Mouse (Mus musculus) liver, postnatal 0 days (tissue): Measurements from ENCODE around the gene Nr0b2. TPM values are rescaled to one million over a fixed set of nuclear protein-coding genes. Genes with fewer than 3 reads are reported as not detected.

Experiments used
- ATAC-seq: fragments of 200-750 bp; cut with Nextera tagmentation; 2 replicates; pipeline ENCODE4 v1.8.0; 2017; ENCODE audit warnings: mild to moderate bottlenecking, moderate library complexity
- DNase-seq: peaks from one replicate; pipeline ENCODE4 v3.0.0-alpha.2; 2016
- H3K27ac ChIP-seq: fragments of 300-500 bp; sonication (generic); 2 replicates; pipeline ENCODE4 v1.5.1; 2014; ENCODE audit warnings: antibody characterized with exemption, moderate library complexity, mild to moderate bottlenecking, low read depth
- H3K27me3 ChIP-seq: fragments of 300-500 bp; sonication (generic); 2 replicates; pipeline ENCODE4 v1.6.1; 2014; ENCODE audit warnings: low read length, control low read depth, mixed read lengths; ENCODE audit not compliant: insufficient read depth
- H3K36me3 ChIP-seq: fragments of 300-500 bp; sonication (generic); replicated peaks from 2 replicates; pipeline ENCODE4 v1.6.1; 2014; ENCODE audit warnings: mild to moderate bottlenecking, control low read depth, low read length, moderate library complexity, mixed read lengths; ENCODE audit not compliant: insufficient read depth
- H3K4me1 ChIP-seq: fragments of 300-500 bp; sonication (generic); 2 replicates; pipeline ENCODE4 v1.6.1; 2014; ENCODE audit warnings: antibody characterized with exemption, mild to moderate bottlenecking, control low read depth; ENCODE audit not compliant: insufficient read depth
- H3K4me2 ChIP-seq: fragments of 300-500 bp; sonication (generic); 2 replicates; pipeline ENCODE4 v1.6.1; 2014; ENCODE audit warnings: low read depth, mild to moderate bottlenecking, low read length, moderate library complexity, mixed read lengths
- H3K4me3 ChIP-seq: fragments of 300-500 bp; sonication (generic); 2 replicates; pipeline ENCODE4 v1.5.1; 2014; ENCODE audit warnings: low read depth, low read length
- H3K9ac ChIP-seq: fragments of 300-500 bp; sonication (generic); replicated peaks from 2 replicates; pipeline ENCODE4 v1.6.1; 2014; ENCODE audit warnings: mild to moderate bottlenecking, moderate library complexity
- H3K9me3 ChIP-seq: fragments of 300-500 bp; sonication (generic); 2 replicates; pipeline ENCODE4 v1.6.1; 2016; ENCODE audit warnings: mild to moderate bottlenecking, control low read depth, low read length, mixed read lengths
- CTCF ChIP-seq: sonication (generic); IDR thresholded peaks from 2 replicates; pipeline ENCODE4 v1.5.1; 2016; ENCODE audit warnings: antibody characterized with exemption, low read depth
- EP300 ChIP-seq: IDR thresholded peaks from 2 replicates; pipeline ENCODE4 v1.6.1; 2016; ENCODE audit warnings: antibody characterized with exemption, low read depth, mild to moderate bottlenecking
- WGBS: fragments of 180-500 bp; shearing (Covaris S2); extraction: QIAGEN DNeasy Blood & Tissue Kit; methylation state at CpG from one replicate; pipeline ENCODE4 v1.1.7; 2014; ENCODE audit not compliant: insufficient replicate concordance; 5-methylcytosine and 5-hydroxymethylcytosine counted together
- polyA plus RNA-seq: library from polyadenylated mRNA; unstranded; fragments of >200 nt; fragmentation: Nextera tagmentation; extraction: Ambion mirVana; gene quantifications from 2 replicates; pipeline ENCODE4 v1.2.1, GENCODE M21; 2015

Nr0b2 gene
- polyA plus RNA-seq, 1 experiment from 2014 or later: 32.7 TPM

DNA sequence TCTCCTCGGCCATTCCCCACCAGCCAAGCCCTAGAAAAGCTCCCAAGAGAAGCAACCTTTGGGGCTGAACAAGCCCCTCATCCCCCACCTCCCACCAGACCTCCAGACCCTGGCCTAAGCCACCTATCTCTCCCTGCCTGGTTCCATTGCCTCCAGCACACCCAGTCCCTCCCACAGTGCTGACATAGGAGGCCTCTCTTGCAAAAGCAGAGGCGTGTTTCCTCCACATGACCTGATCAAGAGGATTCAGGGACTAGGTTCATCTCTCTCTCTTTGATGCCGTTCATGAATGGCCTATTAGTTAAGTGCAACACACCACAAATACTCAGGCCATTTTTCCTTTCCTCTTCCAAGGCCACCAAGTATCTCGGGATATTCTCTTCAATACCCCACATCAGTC lies 6.7 kb downstream of the Nr0b2 start:
- Histone ChIP-seq H3K27me3 (no peaks in the 10 kb centered on the region), H3K4me2 (0 out of 2 replicates have a peak overlapping the region, but pooled peaks have one; percentile 22), H3K4me1 (peaks cover 6% of the 10 kb centered on the region), H3K4me3 (no peak overlapping the region), H3K36me3 (no peaks in the 10 kb centered on the region), H3K27ac (peak overlapping the region; percentile 87), H3K9ac (no peak overlapping the region), H3K9me3 (no peaks in the 10 kb centered on the region)
- DNase-seq: peak; percentile 64
- peak; percentile 17 for ATAC-seq
- 68% methylated on average over 4 of the region's 4 CpGs for WGBS
- TF ChIP-seq CTCF (no peak), EP300 (no peak)

DNA sequence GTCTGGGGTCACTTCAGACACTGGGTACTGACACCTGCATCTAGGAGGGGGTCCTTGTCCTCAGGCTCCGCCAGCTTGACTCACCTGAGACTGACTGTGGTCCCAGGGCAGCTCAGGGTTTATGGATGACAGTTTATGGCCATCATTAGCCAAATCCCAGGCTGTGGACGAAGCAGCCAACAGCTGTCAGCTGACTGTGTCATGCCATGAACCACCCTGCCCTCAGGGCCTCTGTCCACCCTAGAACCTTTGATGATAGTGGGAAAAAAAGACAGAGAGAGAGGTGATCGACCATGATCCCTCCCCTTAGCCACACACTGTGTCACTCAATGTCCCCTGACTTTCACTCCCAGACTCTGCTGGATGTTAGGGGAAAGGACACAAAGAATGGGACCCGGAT lies 8.4 kb downstream of the Nr0b2 start:
- Histone ChIP-seq H3K4me3 (no peak overlapping the region), H3K4me2 (no peak overlapping the region), H3K4me1 (no peaks in the 10 kb centered on the region), H3K27me3 (no peaks in the 10 kb centered on the region), H3K36me3 (no peaks in the 10 kb centered on the region), H3K9ac (no peak overlapping the region), H3K9me3 (no peaks in the 10 kb centered on the region), H3K27ac (no peak overlapping the region)
- WGBS: 68% methylated on average over 4 of the region's 4 CpGs
- DNase-seq (no peak), ATAC-seq (no peak)
- TF ChIP-seq EP300 (no peak), CTCF (no peak)

DNA sequence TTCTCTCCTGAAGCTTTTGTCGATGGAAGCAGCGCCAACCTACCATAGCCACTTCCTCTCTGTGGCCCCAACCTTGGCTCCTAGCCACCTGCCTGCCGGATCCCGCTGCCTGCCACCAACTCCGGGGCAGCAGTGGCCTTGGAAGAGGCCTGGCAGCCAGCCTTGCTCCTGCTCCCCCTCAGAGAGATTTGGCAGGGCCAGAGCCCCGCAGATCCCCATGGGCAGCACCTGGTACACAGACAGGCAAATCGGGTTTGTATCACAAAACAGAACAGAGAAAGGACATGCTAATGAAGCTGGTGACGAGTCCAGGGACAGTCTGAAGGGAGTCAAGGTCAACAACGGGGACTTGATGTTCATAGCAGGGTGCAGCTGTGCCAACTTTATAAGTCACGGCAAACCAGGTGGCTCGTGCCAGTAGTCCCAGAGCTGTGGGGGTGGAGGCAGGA lies 10.0 kb downstream of the Nr0b2 start:
- 57% methylated on average over 11 of the region's 11 CpGs for WGBS
- no peak overlapping the region for H3K4me2 ChIP-seq
- no peaks in the 10 kb centered on the region for H3K27me3 ChIP-seq
- H3K4me1 ChIP-seq: no peaks in the 10 kb centered on the region
- TF ChIP-seq EP300 (peak; percentile 69; the same call in 1 of the 2 replicates), CTCF (no peak)
- DNase-seq (peak; percentile 71), ATAC-seq (peak; percentile 87)
- no peak overlapping the region for H3K4me3 ChIP-seq
- H3K27ac ChIP-seq: peak overlapping the region; percentile 85
- H3K36me3 ChIP-seq: no peaks in the 10 kb centered on the region
- H3K9ac ChIP-seq: no peak overlapping the region; the same call in 1 of the 2 replicates
- no peaks in the 10 kb centered on the region for H3K9me3 ChIP-seq

DNA sequence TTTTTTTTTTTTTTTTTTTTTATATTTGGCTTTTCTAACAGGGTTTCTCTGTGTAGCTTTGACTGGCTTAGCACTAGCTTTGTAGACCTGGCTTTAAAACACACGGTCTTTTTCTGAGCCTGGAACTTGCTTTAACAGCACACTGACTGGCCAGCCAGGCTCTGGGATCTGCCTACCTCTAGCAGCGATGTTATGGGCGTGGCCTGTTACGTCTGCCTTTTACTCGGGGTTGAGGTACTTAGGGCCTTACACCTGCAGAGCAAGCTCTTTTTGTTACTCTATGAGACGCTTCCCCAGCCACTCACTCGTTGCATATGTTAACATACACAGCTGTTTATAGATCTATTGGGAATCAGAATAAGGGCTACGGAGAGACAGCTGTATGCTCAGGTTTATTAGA lies 14.1 kb downstream of the Nr0b2 start:
- Histone ChIP-seq H3K4me2 (no peak overlapping the region), H3K4me1 (no peaks in the 10 kb centered on the region), H3K9me3 (no peaks in the 10 kb centered on the region), H3K27ac (no peak overlapping the region), H3K4me3 (no peak overlapping the region), H3K27me3 (no peaks in the 10 kb centered on the region), H3K36me3 (no peaks in the 10 kb centered on the region), H3K9ac (no peak overlapping the region)
- DNase-seq (no peak), ATAC-seq (no peak)
- no peak for TF ChIP-seq CTCF
- TF ChIP-seq EP300: no peak
- 31% methylated on average over 8 of the region's 8 CpGs for WGBS

DNA sequence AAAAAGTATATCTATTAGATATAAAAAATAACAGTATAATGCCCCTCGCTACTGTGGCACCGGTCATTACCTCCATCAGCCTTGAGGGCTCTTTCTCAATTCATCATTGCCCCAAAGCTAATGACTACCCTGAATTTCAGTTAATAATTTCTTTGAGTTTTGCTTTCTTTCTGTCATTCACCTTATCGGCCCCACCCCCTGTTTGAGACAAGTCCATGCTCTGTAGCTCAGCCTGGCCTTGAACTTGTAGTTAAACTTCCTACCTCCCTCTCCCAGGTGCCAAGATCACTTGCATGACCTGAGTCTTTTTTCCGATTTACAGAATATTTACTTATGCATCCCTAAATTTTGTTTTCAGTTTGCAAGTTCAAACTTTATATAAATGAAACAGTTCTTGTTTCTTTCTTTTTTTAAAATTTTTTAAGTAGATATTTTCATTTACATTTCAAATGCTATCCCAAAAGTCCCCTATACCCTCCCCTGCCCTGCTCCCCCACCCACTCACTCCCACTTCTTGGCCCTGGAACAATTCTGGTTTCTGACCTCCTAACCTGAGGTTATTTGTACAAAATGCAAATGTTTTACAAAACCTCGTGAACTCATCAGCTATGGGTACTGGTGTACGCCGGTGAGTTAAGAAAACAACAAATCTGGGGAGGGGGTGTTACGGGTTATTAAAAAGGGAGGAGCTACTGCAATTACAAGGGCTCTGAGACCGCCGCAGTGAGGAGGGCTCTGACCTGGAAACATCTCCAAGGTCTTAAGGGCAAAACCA lies 16.3 kb downstream of the Nr0b2 start:
- H3K4me3 ChIP-seq: no peak overlapping the region
- no peak for TF ChIP-seq CTCF
- peak; percentile 63; the same call in 1 of the 2 replicates for TF ChIP-seq EP300
- no peaks in the 10 kb centered on the region for H3K9me3 ChIP-seq
- ATAC-seq (peak; percentile 75), DNase-seq (no peak)
- H3K27me3 ChIP-seq: no peaks in the 10 kb centered on the region
- WGBS: 53% methylated on average over 10 of the region's 10 CpGs
- H3K4me1 ChIP-seq: peaks cover 5% of the 10 kb centered on the region
- H3K27ac ChIP-seq: peak overlapping the region; percentile 97
- H3K9ac ChIP-seq: no peak overlapping the region
- H3K4me2 ChIP-seq: peak overlapping the region; percentile 45
- H3K36me3 ChIP-seq: no peaks in the 10 kb centered on the region

DNA sequence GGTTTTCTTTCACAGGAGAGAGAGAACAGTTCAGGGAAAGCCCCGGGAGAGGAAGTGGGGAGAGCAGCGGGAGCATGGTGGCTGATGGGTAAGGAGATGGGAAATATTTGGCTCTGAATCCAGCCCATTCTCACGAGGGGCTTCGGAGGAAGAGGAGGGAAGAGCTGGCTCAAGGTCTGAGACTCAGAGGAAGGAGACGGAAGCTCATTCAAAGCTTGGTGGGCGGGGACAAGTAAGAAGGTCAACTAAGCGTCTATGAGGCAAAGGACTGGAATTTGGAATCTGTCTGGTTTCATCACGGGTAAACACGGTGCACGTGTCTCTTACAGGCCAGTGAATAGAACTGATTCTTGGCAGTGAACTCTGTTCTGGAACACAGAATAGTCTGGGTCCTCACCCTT lies 16.9 kb downstream of the Nr0b2 start:
- TF ChIP-seq EP300 (peak; percentile 84), CTCF (no peak)
- ATAC-seq (peak; percentile 77), DNase-seq (peak; percentile 51)
- H3K27me3 ChIP-seq: no peaks in the 10 kb centered on the region
- no peaks in the 10 kb centered on the region for H3K36me3 ChIP-seq
- H3K27ac ChIP-seq: peak overlapping the region; percentile 97
- WGBS: 37% methylated on average over 10 of the region's 10 CpGs
- H3K9ac ChIP-seq: no peak overlapping the region
- H3K4me2 ChIP-seq: peak overlapping the region; percentile 45
- peaks cover 7% of the 10 kb centered on the region for H3K4me1 ChIP-seq
- H3K9me3 ChIP-seq: no peaks in the 10 kb centered on the region
- H3K4me3 ChIP-seq: no peak overlapping the region
